Mouse (Mus musculus): ENCODE data around the gene Bach1. TPM values are rescaled to one million over a fixed set of nuclear protein-coding genes. Genes with fewer than 3 reads are reported as not detected.

Bach1 gene
- polyA plus RNA-seq, 1 experiment from 2014 or later, result 14.5 TPM

DNA sequence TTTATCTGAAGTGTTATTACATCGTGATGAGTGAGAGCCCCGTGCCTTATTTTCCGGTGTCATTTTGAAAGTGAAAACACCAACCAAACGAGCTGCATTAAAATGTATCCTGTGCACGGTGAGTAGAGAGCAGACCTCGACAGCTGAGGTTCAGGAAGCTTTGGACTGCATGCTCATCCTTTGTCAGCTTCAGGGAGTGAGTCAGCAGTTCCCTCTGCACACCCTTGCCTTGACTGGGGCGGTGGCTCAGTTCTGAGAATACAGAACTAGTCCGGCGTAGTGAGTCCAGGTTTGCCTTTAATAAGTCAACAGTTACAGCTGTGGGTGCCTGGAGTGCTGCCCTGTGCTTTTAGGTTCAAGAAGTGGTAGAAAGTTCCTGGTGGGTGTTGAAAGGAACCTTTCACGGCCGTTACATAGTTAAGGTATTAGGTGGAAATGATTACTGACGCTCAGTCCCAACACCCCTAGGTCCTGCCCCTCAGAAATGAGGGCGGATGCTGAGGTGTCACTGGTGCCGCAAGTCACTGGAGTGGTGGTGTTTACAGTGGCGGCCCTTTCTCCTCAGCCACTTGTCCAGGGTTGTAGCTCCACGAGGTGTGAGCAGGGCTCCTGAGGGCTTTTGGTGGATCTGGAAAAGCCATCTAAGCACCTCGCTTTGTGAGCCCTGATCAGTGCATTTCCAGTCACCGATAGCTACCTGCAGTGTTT lies 14.4 kb downstream of the Bach1 start:
- Histone ChIP-seq H3K9me3 (ENCODE audit: control insufficient read depth, low read length) (no peaks in the 10 kb centered on the region), H3K4me1 (replicated peaks; ENCODE audit: control insufficient read depth, insufficient read depth, low read length) (peaks cover 28% of the 10 kb centered on the region), H3K9ac (ENCODE audit: low read length) (no peak overlapping the region)

DNA sequence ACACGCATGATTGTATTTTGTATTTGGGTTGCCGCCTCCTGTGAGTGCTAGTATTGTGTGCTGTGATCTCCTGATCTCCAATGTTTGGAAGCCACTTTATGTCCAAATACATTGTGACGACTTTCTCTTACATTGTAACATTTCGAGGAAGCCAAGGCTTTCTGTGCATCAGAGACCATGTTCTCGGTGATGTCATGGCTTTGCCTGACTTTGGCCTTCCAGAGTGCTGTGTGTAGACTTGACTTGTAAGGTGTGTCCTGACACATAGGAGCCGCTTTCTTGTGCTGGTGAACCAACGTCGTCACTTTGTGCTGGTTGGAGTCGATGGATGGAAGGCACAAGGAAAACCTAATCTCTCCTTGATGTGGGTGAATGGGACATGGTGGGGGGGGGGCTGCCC lies 15.8 kb downstream of the Bach1 start:
- Histone ChIP-seq H3K4me2 (ENCODE audit: low read length) (no peak overlapping the region), H3K4me3 (ENCODE audit: low read depth, low read length) (no peak overlapping the region), H3K36me3 (ENCODE audit: control insufficient read depth, insufficient read depth, low read length) (peaks cover 22% of the 10 kb centered on the region; the same call in 1 of the 2 replicates), H3K9ac (ENCODE audit: low read length) (no peak overlapping the region), H3K9me3 (ENCODE audit: control insufficient read depth, low read length) (no peaks in the 10 kb centered on the region), H3K4me1 (replicated peaks; ENCODE audit: control insufficient read depth, insufficient read depth, low read length) (peaks cover 14% of the 10 kb centered on the region; the same call in 1 of the 2 replicates), H3K27me3 (replicated peaks; ENCODE audit: control insufficient read depth, insufficient read depth, low read length) (no peaks in the 10 kb centered on the region), H3K27ac (ENCODE audit: low read depth) (no peak overlapping the region)
- 88% methylated on average over 9 of the region's 9 CpGs for WGBS
- DNase-seq (ENCODE audit: low spot score) (no peak), ATAC-seq (replicated peaks; ENCODE audit: low FRiP score, low TSS enrichment, low read depth) (no peak)

More for the DNA sequence above, 14.4 kb downstream of the Bach1 start:
- no peak for ATAC-seq (replicated peaks; ENCODE audit: low FRiP score, low TSS enrichment, low read depth)
- Histone ChIP-seq H3K27ac (ENCODE audit: low read depth) (no peak overlapping the region), H3K4me3 (ENCODE audit: low read depth, low read length) (no peak overlapping the region), H3K27me3 (replicated peaks; ENCODE audit: control insufficient read depth, insufficient read depth, low read length) (no peaks in the 10 kb centered on the region), H3K4me2 (ENCODE audit: low read length) (no peak overlapping the region), H3K36me3 (ENCODE audit: control insufficient read depth, insufficient read depth, low read length) (peaks cover 15% of the 10 kb centered on the region; the same call in 1 of the 2 replicates)
- no peak for DNase-seq (ENCODE audit: low spot score)
- 70% methylated on average over 18 of the region's 18 CpGs for WGBS

DNA sequence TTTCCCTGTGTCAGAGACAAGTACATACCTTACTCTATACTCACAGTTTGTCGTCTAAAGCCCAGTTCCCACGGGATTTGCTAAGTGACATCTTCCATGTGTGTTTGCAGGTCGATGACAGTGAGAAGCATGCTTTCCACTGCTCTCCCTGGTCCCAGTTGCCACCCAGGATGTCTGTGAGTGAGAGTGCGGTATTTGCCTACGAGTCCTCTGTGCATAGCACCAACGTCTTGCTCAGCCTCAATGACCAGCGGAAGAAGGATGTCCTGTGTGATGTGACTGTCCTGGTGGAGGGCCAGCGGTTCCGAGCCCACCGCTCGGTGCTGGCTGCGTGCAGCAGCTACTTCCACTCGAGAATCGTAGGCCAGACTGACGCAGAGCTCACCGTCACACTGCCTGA lies 16.5 kb downstream of the Bach1 start:
- H3K36me3 ChIP-seq (ENCODE audit: control insufficient read depth, insufficient read depth, low read length), result peaks cover 29% of the 10 kb centered on the region; the same call in 1 of the 2 replicates
- 87% methylated on average over 16 of the region's 16 CpGs for WGBS
- ATAC-seq (replicated peaks; ENCODE audit: low FRiP score, low TSS enrichment, low read depth) (no peak), DNase-seq (ENCODE audit: low spot score) (no peak)
- no peak overlapping the region for H3K9ac ChIP-seq (ENCODE audit: low read length)
- no peaks in the 10 kb centered on the region for H3K27me3 ChIP-seq (replicated peaks; ENCODE audit: control insufficient read depth, insufficient read depth, low read length)
- H3K4me1 ChIP-seq (replicated peaks; ENCODE audit: control insufficient read depth, insufficient read depth, low read length), result 0 out of 2 replicates have a peak, but pooled peaks cover 13% of the 10 kb centered on the region
- no peak overlapping the region for H3K4me3 ChIP-seq (ENCODE audit: low read depth, low read length)
- no peak overlapping the region for H3K27ac ChIP-seq (ENCODE audit: low read depth)
- H3K9me3 ChIP-seq (ENCODE audit: control insufficient read depth, low read length), result no peaks in the 10 kb centered on the region
- no peak overlapping the region for H3K4me2 ChIP-seq (ENCODE audit: low read length)

DNA sequence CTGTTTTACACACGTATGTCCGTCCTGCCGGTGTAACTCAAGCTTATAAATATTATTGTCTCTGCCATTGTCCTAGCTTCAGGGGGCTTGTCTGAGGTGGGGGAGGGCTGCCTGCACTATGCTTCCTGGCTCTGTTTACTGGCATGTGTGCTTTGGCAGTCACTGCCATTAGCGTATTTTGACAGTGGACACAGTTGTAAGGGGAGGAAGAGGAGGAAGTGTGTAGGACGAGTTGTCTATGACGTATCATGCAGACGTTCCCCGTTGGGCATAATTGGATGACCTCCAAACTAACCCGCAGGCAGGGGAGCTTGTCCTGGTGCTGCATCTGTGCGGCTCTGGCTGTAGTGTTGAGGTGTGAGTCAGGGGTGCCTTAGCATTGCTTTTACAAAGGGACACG lies 17.5 kb downstream of the Bach1 start:
- 54% methylated on average over 11 of the region's 11 CpGs for WGBS
- H3K4me1 ChIP-seq (replicated peaks; ENCODE audit: control insufficient read depth, insufficient read depth, low read length), result 0 out of 2 replicates have a peak, but pooled peaks cover 13% of the 10 kb centered on the region
- no peak overlapping the region for H3K4me2 ChIP-seq (ENCODE audit: low read length)
- H3K9me3 ChIP-seq (ENCODE audit: control insufficient read depth, low read length), result no peaks in the 10 kb centered on the region
- H3K4me3 ChIP-seq (ENCODE audit: low read depth, low read length), result no peak overlapping the region
- H3K27me3 ChIP-seq (replicated peaks; ENCODE audit: control insufficient read depth, insufficient read depth, low read length), result no peaks in the 10 kb centered on the region
- DNase-seq (ENCODE audit: low spot score) (no peak), ATAC-seq (replicated peaks; ENCODE audit: low FRiP score, low TSS enrichment, low read depth) (no peak)
- H3K36me3 ChIP-seq (ENCODE audit: control insufficient read depth, insufficient read depth, low read length), result peaks cover 35% of the 10 kb centered on the region; the same call in 1 of the 2 replicates
- H3K27ac ChIP-seq (ENCODE audit: low read depth), result no peak overlapping the region
- H3K9ac ChIP-seq (ENCODE audit: low read length), result no peak overlapping the region

DNA sequence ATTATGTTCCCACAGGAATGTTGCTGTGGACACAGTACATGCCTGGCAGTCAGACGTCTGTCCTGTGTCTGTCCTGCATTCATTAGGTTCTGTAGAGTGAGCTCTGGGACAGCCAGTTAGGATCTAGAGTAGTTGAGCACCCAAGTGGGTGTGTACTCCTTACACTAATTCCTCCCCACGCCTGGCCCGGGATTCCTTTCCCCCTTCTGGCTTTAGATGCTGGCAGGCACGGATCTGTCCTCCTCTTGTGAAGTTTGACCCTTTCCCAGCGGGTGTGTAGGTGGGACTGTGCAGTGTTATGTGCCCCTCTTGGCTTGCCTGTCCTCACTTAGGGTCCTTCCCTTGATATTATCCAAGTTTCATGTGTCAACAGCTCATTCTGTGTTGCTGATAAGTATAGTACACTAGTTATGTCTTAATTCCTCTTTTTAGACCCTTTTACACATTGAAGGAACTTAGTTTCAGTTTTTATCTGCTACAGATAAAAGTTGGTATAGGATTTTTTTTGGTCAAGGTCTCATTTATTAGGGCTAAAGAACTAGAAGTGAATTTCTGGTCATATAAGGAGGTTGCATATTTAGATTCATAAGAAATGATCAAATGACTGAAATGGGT lies 18.4 kb downstream of the Bach1 start:
- no peak for DNase-seq (ENCODE audit: low spot score)
- no peaks in the 10 kb centered on the region for H3K27me3 ChIP-seq (replicated peaks; ENCODE audit: control insufficient read depth, insufficient read depth, low read length)

DNA sequence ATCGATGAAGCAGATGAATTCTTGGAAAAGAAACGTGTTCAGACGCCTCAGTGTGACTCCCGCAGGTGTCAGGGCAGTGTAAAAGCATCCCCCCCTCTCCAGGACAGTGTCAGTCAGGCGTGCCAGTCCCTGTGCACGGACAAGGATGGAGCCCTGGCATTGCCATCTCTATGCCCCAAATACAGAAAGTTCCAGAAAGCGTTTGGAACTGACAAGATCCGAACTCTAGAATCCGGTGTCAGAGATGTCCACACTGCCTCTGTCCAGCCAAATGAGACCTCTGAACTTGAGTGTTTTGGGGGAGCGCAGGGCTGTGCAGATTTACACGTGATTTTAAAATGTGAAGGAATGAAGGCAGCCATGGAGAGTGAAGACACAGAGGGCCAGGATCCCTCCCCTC lies 20.3 kb downstream of the Bach1 start:
- Histone ChIP-seq H3K9ac (ENCODE audit: low read length) (no peak overlapping the region), H3K4me3 (ENCODE audit: low read depth, low read length) (no peak overlapping the region), H3K4me1 (replicated peaks; ENCODE audit: control insufficient read depth, insufficient read depth, low read length) (0 out of 2 replicates have a peak, but pooled peaks cover 9% of the 10 kb centered on the region), H3K4me2 (ENCODE audit: low read length) (no peak overlapping the region), H3K27ac (ENCODE audit: low read depth) (no peak overlapping the region), H3K9me3 (ENCODE audit: control insufficient read depth, low read length) (no peaks in the 10 kb centered on the region), H3K36me3 (ENCODE audit: control insufficient read depth, insufficient read depth, low read length) (peaks cover 49% of the 10 kb centered on the region), H3K27me3 (replicated peaks; ENCODE audit: control insufficient read depth, insufficient read depth, low read length) (no peaks in the 10 kb centered on the region)
- WGBS, result 91% methylated on average over 11 of the region's 11 CpGs
- no peak for ATAC-seq (replicated peaks; ENCODE audit: low FRiP score, low TSS enrichment, low read depth)
- no peak for DNase-seq (ENCODE audit: low spot score)

More for the DNA sequence above, 18.4 kb downstream of the Bach1 start:
- WGBS, result 66% methylated on average over 5 of the region's 5 CpGs
- no peaks in the 10 kb centered on the region for H3K9me3 ChIP-seq (ENCODE audit: control insufficient read depth, low read length)
- ATAC-seq (replicated peaks; ENCODE audit: low FRiP score, low TSS enrichment, low read depth), result no peak
- no peak overlapping the region for H3K27ac ChIP-seq (ENCODE audit: low read depth)
- H3K4me3 ChIP-seq (ENCODE audit: low read depth, low read length), result no peak overlapping the region
- H3K36me3 ChIP-seq (ENCODE audit: control insufficient read depth, insufficient read depth, low read length), result peaks cover 36% of the 10 kb centered on the region; the same call in 1 of the 2 replicates
- no peak overlapping the region for H3K4me2 ChIP-seq (ENCODE audit: low read length)
- 0 out of 2 replicates have a peak, but pooled peaks cover 13% of the 10 kb centered on the region for H3K4me1 ChIP-seq (replicated peaks; ENCODE audit: control insufficient read depth, insufficient read depth, low read length)
- no peak overlapping the region for H3K9ac ChIP-seq (ENCODE audit: low read length)

DNA sequence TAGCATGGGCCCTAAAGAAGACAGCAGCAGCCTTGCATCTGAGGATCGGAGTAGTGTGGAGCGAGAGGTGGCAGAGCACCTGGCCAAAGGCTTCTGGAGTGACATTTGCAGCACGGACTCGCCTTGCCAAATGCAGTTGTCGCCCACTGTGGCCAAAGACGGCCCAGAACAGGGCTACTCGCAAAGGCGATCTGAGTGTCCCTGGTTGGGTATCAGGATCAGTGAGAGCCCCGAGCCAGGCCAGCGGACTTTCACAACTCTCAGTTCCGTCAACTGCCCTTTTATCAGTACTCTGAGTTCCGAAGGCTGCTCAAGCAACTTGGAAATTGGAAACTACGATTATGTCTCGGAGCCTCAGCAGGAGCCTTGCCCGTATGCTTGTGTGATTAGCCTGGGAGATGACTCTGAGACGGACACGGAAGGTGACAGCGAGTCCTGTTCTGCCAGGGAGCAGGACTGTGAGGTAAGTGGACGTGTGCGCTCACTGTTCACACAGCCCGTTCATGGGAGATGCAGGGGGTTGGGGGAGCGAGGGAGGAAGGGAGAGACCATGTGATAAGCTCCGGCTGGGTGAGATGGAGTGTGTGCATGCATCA lies 21.0 kb downstream of the Bach1 start:
- ATAC-seq (replicated peaks; ENCODE audit: low FRiP score, low TSS enrichment, low read depth) (no peak), DNase-seq (ENCODE audit: low spot score) (no peak)
- Histone ChIP-seq H3K9me3 (ENCODE audit: control insufficient read depth, low read length) (no peaks in the 10 kb centered on the region), H3K27ac (ENCODE audit: low read depth) (no peak overlapping the region), H3K4me1 (replicated peaks; ENCODE audit: control insufficient read depth, insufficient read depth, low read length) (0 out of 2 replicates have a peak, but pooled peaks cover 9% of the 10 kb centered on the region), H3K27me3 (replicated peaks; ENCODE audit: control insufficient read depth, insufficient read depth, low read length) (no peaks in the 10 kb centered on the region), H3K9ac (ENCODE audit: low read length) (no peak overlapping the region), H3K4me3 (ENCODE audit: low read depth, low read length) (no peak overlapping the region), H3K36me3 (ENCODE audit: control insufficient read depth, insufficient read depth, low read length) (peaks cover 49% of the 10 kb centered on the region), H3K4me2 (ENCODE audit: low read length) (no peak overlapping the region)
- 93% methylated on average over 23 of the region's 23 CpGs for WGBS

DNA sequence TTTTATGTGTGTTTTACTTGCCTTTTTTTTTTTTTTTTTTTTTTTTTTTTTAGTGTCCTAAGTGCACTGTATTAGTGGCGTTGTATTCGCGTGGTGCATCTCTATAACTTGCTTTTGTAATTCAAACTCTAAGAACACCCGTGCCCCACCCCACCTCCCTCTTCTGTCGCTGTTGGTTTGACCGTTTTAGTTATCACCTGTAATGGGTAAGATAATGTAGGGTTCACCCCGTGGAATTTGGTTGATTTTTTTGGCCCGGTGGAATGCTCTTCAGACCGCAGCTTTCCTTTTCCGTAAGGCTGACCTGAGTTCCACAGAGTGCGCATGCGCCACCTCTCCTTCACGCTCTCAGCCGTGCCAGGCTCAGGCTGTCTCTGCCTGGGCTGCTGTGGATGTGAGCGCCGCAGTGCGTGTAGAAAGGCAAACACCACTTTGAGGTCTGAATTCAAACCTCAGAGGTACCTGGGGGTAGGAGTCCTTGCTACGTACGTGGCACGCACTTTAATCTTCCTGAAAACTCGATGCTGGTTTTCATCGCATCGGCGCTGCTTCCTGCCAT lies 22.2 kb downstream of the Bach1 start:
- H3K9me3 ChIP-seq (ENCODE audit: control insufficient read depth, low read length), result no peaks in the 10 kb centered on the region
- H3K36me3 ChIP-seq (ENCODE audit: control insufficient read depth, insufficient read depth, low read length), result peaks cover 45% of the 10 kb centered on the region
- 0 out of 2 replicates have a peak, but pooled peaks cover 4% of the 10 kb centered on the region for H3K4me1 ChIP-seq (replicated peaks; ENCODE audit: control insufficient read depth, insufficient read depth, low read length)
- no peaks in the 10 kb centered on the region for H3K27me3 ChIP-seq (replicated peaks; ENCODE audit: control insufficient read depth, insufficient read depth, low read length)
- H3K4me3 ChIP-seq (ENCODE audit: low read depth, low read length), result no peak overlapping the region
- no peak overlapping the region for H3K4me2 ChIP-seq (ENCODE audit: low read length)
- no peak overlapping the region for H3K9ac ChIP-seq (ENCODE audit: low read length)
- DNase-seq (ENCODE audit: low spot score) (no peak), ATAC-seq (replicated peaks; ENCODE audit: low FRiP score, low TSS enrichment, low read depth) (no peak)
- 95% methylated on average over 24 of the region's 24 CpGs for WGBS
- no peak overlapping the region for H3K27ac ChIP-seq (ENCODE audit: low read depth)
